Mouse (Mus musculus): ENCODE results near the gene Acvr1b. TPM values are rescaled to one million over a fixed set of nuclear protein-coding genes. Genes with fewer than 3 reads are reported as not detected.

Gene Acvr1b
- total and polyA plus RNA-seq, 3 experiments: under 0.01 TPM; not detected in 2

- no peak for TF ChIP-seq CTCF (IDR thresholded peaks at IDR 0.05; ENCODE audit: low read depth, low read length)
- TF ChIP-seq GATA2 (IDR thresholded peaks at IDR 0.05; ENCODE audit: borderline replicate concordance, low read depth, low read length): no peak
- TF ChIP-seq TAL1 (conservative IDR thresholded peaks at IDR 0.05; ENCODE audit: low read depth, low read length): no peak
- H3K27me3 ChIP-seq (ENCODE audit: insufficient read depth, low read length): no peaks in the 10 kb centered on the region; the same call in 1 of the 2 replicates
- no peak overlapping the region for H3K4me3 ChIP-seq (ENCODE audit: low read depth, low read length)
- peaks cover 57% of the 10 kb centered on the region for H3K9me3 ChIP-seq (replicated peaks)
- no peak for DNase-seq (ENCODE audit: low spot score)
- H3K4me1 ChIP-seq (ENCODE audit: insufficient read depth, low read depth, low read length): no peaks in the 10 kb centered on the region; the same call in 1 of the 2 replicates
- no peak for ATAC-seq (ENCODE audit: extremely low read depth, insufficient number of reproducible peaks, low FRiP score, poor library complexity, severe bottlenecking)
- H3K36me3 ChIP-seq (replicated peaks): no peaks in the 10 kb centered on the region
These were observed 59.3 kb downstream of the Acvr1b start for GRCm38 (mm10) chr15:101233183-101233582.

- Histone ChIP-seq H3K4me1 (ENCODE audit: insufficient read depth, low read depth, low read length) (no peaks in the 10 kb centered on the region; the same call in 1 of the 2 replicates), H3K36me3 (replicated peaks) (no peaks in the 10 kb centered on the region), H3K27me3 (ENCODE audit: insufficient read depth, low read length) (no peaks in the 10 kb centered on the region; the same call in 1 of the 2 replicates), H3K4me3 (ENCODE audit: low read depth, low read length) (no peak overlapping the region), H3K9me3 (replicated peaks) (peaks cover 59% of the 10 kb centered on the region)
- no peak for TF ChIP-seq GATA2 (IDR thresholded peaks at IDR 0.05; ENCODE audit: borderline replicate concordance, low read depth, low read length)
- TF ChIP-seq CTCF (IDR thresholded peaks at IDR 0.05; ENCODE audit: low read depth, low read length): no peak
- no peak for TF ChIP-seq TAL1 (conservative IDR thresholded peaks at IDR 0.05; ENCODE audit: low read depth, low read length)
- TF ChIP-seq POLR2AphosphoS5 (IDR thresholded peaks at IDR 0.05; ENCODE audit: insufficient replicate concordance, low read depth, low read length): no peak
- no peak for TF ChIP-seq GATA1 (IDR thresholded peaks at IDR 0.05; ENCODE audit: borderline replicate concordance, low read length)
- ATAC-seq (ENCODE audit: extremely low read depth, insufficient number of reproducible peaks, low FRiP score, poor library complexity, severe bottlenecking): no peak
- DNase-seq (ENCODE audit: low spot score): no peak
These were observed 59.9 kb downstream of the Acvr1b start for GRCm38 (mm10) chr15:101233641-101234275.

- DNase-seq (ENCODE audit: low spot score) (no peak), ATAC-seq (ENCODE audit: extremely low read depth, insufficient number of reproducible peaks, low FRiP score, poor library complexity, severe bottlenecking) (no peak)
- no peak for TF ChIP-seq CTCF (IDR thresholded peaks at IDR 0.05; ENCODE audit: low read depth, low read length)
- no peak for TF ChIP-seq GATA2 (IDR thresholded peaks at IDR 0.05; ENCODE audit: borderline replicate concordance, low read depth, low read length)
- TF ChIP-seq TAL1 (conservative IDR thresholded peaks at IDR 0.05; ENCODE audit: low read depth, low read length): no peak
- no peak for TF ChIP-seq POLR2AphosphoS5 (IDR thresholded peaks at IDR 0.05; ENCODE audit: insufficient replicate concordance, low read depth, low read length)
- no peak for TF ChIP-seq GATA1 (IDR thresholded peaks at IDR 0.05; ENCODE audit: borderline replicate concordance, low read length)
- Histone ChIP-seq H3K27me3 (ENCODE audit: insufficient read depth, low read length) (no peaks in the 10 kb centered on the region; the same call in 1 of the 2 replicates), H3K4me1 (ENCODE audit: insufficient read depth, low read depth, low read length) (no peaks in the 10 kb centered on the region; the same call in 1 of the 2 replicates), H3K36me3 (replicated peaks) (no peaks in the 10 kb centered on the region), H3K9me3 (replicated peaks) (peaks cover 58% of the 10 kb centered on the region), H3K4me3 (ENCODE audit: low read depth, low read length) (no peak overlapping the region)
These were observed 60.9 kb downstream of the Acvr1b start for GRCm38 (mm10) chr15:101234611-101235341.

GRCm38 (mm10) chr15:101235342-101235698 lies 61.5 kb downstream of the Acvr1b start:
- H3K27me3 ChIP-seq (ENCODE audit: insufficient read depth, low read length): no peaks in the 10 kb centered on the region; the same call in 1 of the 2 replicates
- no peaks in the 10 kb centered on the region; the same call in 1 of the 2 replicates for H3K4me1 ChIP-seq (ENCODE audit: insufficient read depth, low read depth, low read length)
- H3K36me3 ChIP-seq (replicated peaks): no peaks in the 10 kb centered on the region
- peaks cover 60% of the 10 kb centered on the region for H3K9me3 ChIP-seq (replicated peaks)
- DNase-seq (ENCODE audit: low spot score): no peak
- H3K4me3 ChIP-seq (ENCODE audit: low read depth, low read length): no peak overlapping the region
- no peak for ATAC-seq (ENCODE audit: extremely low read depth, insufficient number of reproducible peaks, low FRiP score, poor library complexity, severe bottlenecking)
- TF ChIP-seq TAL1 (conservative IDR thresholded peaks at IDR 0.05; ENCODE audit: low read depth, low read length) (no peak), CTCF (IDR thresholded peaks at IDR 0.05; ENCODE audit: low read depth, low read length) (no peak), GATA2 (IDR thresholded peaks at IDR 0.05; ENCODE audit: borderline replicate concordance, low read depth, low read length) (no peak), POLR2AphosphoS5 (IDR thresholded peaks at IDR 0.05; ENCODE audit: insufficient replicate concordance, low read depth, low read length) (no peak), GATA1 (IDR thresholded peaks at IDR 0.05; ENCODE audit: borderline replicate concordance, low read length) (no peak)

GRCm38 (mm10) chr15:101235728-101236327 lies 62.0 kb downstream of the Acvr1b start:
- Histone ChIP-seq H3K36me3 (replicated peaks) (no peaks in the 10 kb centered on the region), H3K27me3 (ENCODE audit: insufficient read depth, low read length) (no peaks in the 10 kb centered on the region; the same call in 1 of the 2 replicates), H3K9me3 (replicated peaks) (peaks cover 55% of the 10 kb centered on the region), H3K4me1 (ENCODE audit: insufficient read depth, low read depth, low read length) (no peaks in the 10 kb centered on the region; the same call in 1 of the 2 replicates), H3K4me3 (ENCODE audit: low read depth, low read length) (no peak overlapping the region)
- DNase-seq (ENCODE audit: low spot score): no peak
- no peak for ATAC-seq (ENCODE audit: extremely low read depth, insufficient number of reproducible peaks, low FRiP score, poor library complexity, severe bottlenecking)
- TF ChIP-seq GATA1 (IDR thresholded peaks at IDR 0.05; ENCODE audit: borderline replicate concordance, low read length): no peak
- no peak for TF ChIP-seq GATA2 (IDR thresholded peaks at IDR 0.05; ENCODE audit: borderline replicate concordance, low read depth, low read length)
- TF ChIP-seq CTCF (IDR thresholded peaks at IDR 0.05; ENCODE audit: low read depth, low read length): no peak
- TF ChIP-seq POLR2AphosphoS5 (IDR thresholded peaks at IDR 0.05; ENCODE audit: insufficient replicate concordance, low read depth, low read length): no peak

GRCm38 (mm10) chr15:101236878-101237277 lies 63.0 kb downstream of the Acvr1b start:
- TF ChIP-seq GATA1 (IDR thresholded peaks at IDR 0.05; ENCODE audit: borderline replicate concordance, low read length) (no peak), CTCF (IDR thresholded peaks at IDR 0.05; ENCODE audit: low read depth, low read length) (peak; percentile 13; the same call in 1 of the 2 replicates), POLR2AphosphoS5 (IDR thresholded peaks at IDR 0.05; ENCODE audit: insufficient replicate concordance, low read depth, low read length) (no peak), GATA2 (IDR thresholded peaks at IDR 0.05; ENCODE audit: borderline replicate concordance, low read depth, low read length) (no peak), TAL1 (conservative IDR thresholded peaks at IDR 0.05; ENCODE audit: low read depth, low read length) (no peak)
- Histone ChIP-seq H3K36me3 (replicated peaks) (no peaks in the 10 kb centered on the region), H3K27me3 (ENCODE audit: insufficient read depth, low read length) (no peaks in the 10 kb centered on the region; the same call in 1 of the 2 replicates), H3K4me3 (ENCODE audit: low read depth, low read length) (no peak overlapping the region), H3K9me3 (replicated peaks) (peaks cover 48% of the 10 kb centered on the region), H3K4me1 (ENCODE audit: insufficient read depth, low read depth, low read length) (peaks cover 2% of the 10 kb centered on the region; the same call in 1 of the 2 replicates)
- ATAC-seq (ENCODE audit: extremely low read depth, insufficient number of reproducible peaks, low FRiP score, poor library complexity, severe bottlenecking) (no peak), DNase-seq (ENCODE audit: low spot score) (no peak)
